In the genomic region with DNA sequence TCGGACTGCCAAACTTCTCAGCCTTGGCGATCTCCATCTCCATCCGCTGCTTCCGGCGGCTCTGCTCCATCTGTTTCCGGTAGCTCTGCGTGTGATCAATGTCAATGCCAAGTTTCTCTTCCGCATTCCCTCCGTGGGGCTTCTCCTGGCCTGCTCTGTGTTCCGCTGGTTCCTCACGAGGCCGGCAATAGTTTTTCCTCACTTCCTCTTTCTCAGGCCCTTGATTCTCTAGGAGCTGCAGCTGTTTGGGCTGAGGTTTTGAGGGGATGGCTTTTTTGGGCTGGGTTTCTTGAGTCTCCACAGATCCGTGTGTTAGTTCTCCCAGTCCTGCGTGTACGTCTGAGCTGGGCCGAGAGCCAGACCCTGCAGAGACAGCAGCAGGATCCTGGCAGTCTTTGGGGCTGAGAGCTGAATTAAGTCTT, we compare ENCODE assay signal across 9 mouse cellular contexts. TPM values are rescaled to one million over a fixed set of nuclear protein-coding genes. Genes with fewer than 3 reads are reported as not detected.
DNase-seq lines count a peak whose midpoint lies in the region; ATAC-seq and TF ChIP-seq lines count a peak whose summit lies in the region.
"Had no signal": no experiment of that assay in that cellular context is flagged by ENCODE, and none has a peak within 500 bp of the region (broad histone marks: within the 10 kb centered on the region; RNA-seq: fewer than 3 reads in every experiment).

No protein-coding gene starts in this region.

- peak; percentile 58; the same call in 1 of the 2 replicates for ATAC-seq in liver, postnatal 0 days
- peak; percentile 91 for ATAC-seq in megakaryocyte progenitor cell, adult 5-6 weeks (replicated peaks; ENCODE audit: poor library complexity)
- ATAC-seq in erythroblast, adult 5-6 weeks (replicated peaks; ENCODE audit: low FRiP score, poor library complexity, severe bottlenecking) = no peak

- no peak for TF ChIP-seq EP300 in liver, postnatal 0 days (IDR thresholded peaks at IDR 0.05; ENCODE audit: low read depth)

- peak; percentile 66 for DNase-seq in liver, postnatal 0 days
- DNase-seq in liver = no peak
- DNase-seq in cerebellum, adult 2 months = peak; percentile 92 to 96
- peak; percentile 59 for DNase-seq in gastrocnemius, postnatal 10 days
- DNase-seq in layer of hippocampus, adult 9-10 months (ENCODE audit: low spot score) = peak; percentile 58
- DNase-seq in testis, postnatal 10 days (ENCODE audit: low spot score) = peak; percentile 62

- no peak for TF ChIP-seq CTCF in liver, postnatal 0 days (IDR thresholded peaks at IDR 0.05; ENCODE audit: low read depth)
- TF ChIP-seq CTCF in cerebellum, adult 2 months (IDR thresholded peaks at IDR 0.05; ENCODE audit: borderline replicate concordance, insufficient read depth, low read depth, low read length) = no peak

- peak overlapping the region; percentile 55 for H3K27ac ChIP-seq in liver, postnatal 0 days (ENCODE audit: low read depth)
- H3K27ac ChIP-seq in cerebellum, adult 2 months (ENCODE audit: insufficient read depth, low read length) = peak overlapping the region; percentile 91

- no peak overlapping the region for H3K9ac ChIP-seq in liver, postnatal 0 days (replicated peaks)

- WGBS in liver, postnatal 0 days (ENCODE audit: insufficient replicate concordance) = 56% methylated on average over 16 of the region's 16 CpGs
- WGBS in cerebellum, adult 2 months = under 1% methylated on average over 16 of the region's 16 CpGs

- peaks cover 7% of the 10 kb centered on the region; the same call in 1 of the 2 replicates for H3K9me3 ChIP-seq in liver, postnatal 0 days (ENCODE audit: low read length)

- peaks cover 88% of the 10 kb centered on the region for H3K36me3 ChIP-seq in liver, postnatal 0 days (replicated peaks; ENCODE audit: insufficient read depth, low read length)

- no peak overlapping the region for H3K4me3 ChIP-seq in liver, postnatal 0 days (ENCODE audit: low read depth, low read length)
- peak overlapping the region; percentile 1 for H3K4me3 ChIP-seq in cerebellum, adult 2 months (replicated peaks; ENCODE audit: insufficient read depth, low read depth, low read length)
- H3K4me3 ChIP-seq: megakaryocyte, embryonic 14.5 days had no signal

- no peak for TF ChIP-seq POLR2A in cerebellum, adult 2 months (IDR thresholded peaks at IDR 0.05; ENCODE audit: borderline replicate concordance, insufficient read depth, low read length)

- H3K4me2 ChIP-seq in liver, postnatal 0 days (ENCODE audit: low read depth, low read length) = no peak overlapping the region

- H3K4me1 ChIP-seq in liver, postnatal 0 days (ENCODE audit: insufficient read depth) = no peaks in the 10 kb centered on the region; the same call in 1 of the 2 replicates
- H3K4me1 ChIP-seq in cerebellum, adult 2 months (ENCODE audit: control insufficient read depth, insufficient read depth, low read length) = peaks cover 35% of the 10 kb centered on the region

- no peaks in the 10 kb centered on the region for H3K27me3 ChIP-seq in liver, postnatal 0 days (ENCODE audit: insufficient read depth, low read length)
- no peaks in the 10 kb centered on the region for H3K27me3 ChIP-seq in cerebellum, adult 2 months (ENCODE audit: control insufficient read depth, insufficient read depth, low read length)
- H3K27me3 ChIP-seq: megakaryocyte, embryonic 14.5 days had no signal

RNA-seq across cellular contexts. Expression of gene Zbtb17, which starts 33.2 kb away (rescaled TPM):
- 4.6 and 5.5 TPM in 2 replicates for polyA plus RNA-seq in liver, postnatal 0 days (2015; fragmentation: Nextera tagmentation; extraction: Ambion mirVana)
- polyA plus RNA-seq in cerebellum, adult 2 months (2012; rRNA removed) = 34.7 TPM in 2 replicates
- 10 to 100 TPM; 16.1 to 17.3 TPM for total RNA-seq in gastrocnemius, postnatal 10 days (2021)
- 12.0 and 14.0 TPM in 2 replicates for total RNA-seq in megakaryocyte progenitor cell, adult 5-6 weeks (2015)
- 15.2 and 21.3 TPM in 2 replicates for total RNA-seq in megakaryocyte progenitor cell, adult 5-6 weeks (2017)
- total RNA-seq in erythroblast, adult 5-6 weeks (2015; ENCODE audit: low replicate concordance) = 6.3 TPM in 1 of 2 replicates, not detected in the other
- total RNA-seq in erythroblast, adult 5-6 weeks (2017; ENCODE audit: low replicate concordance) = 2.6 and 4.3 TPM in 2 replicates

RNA-seq across cellular contexts. Expression of gene Srarp, which starts 41.8 kb away (rescaled TPM):
- not detected in 2 replicates for polyA plus RNA-seq in liver, postnatal 0 days (2015; fragmentation: Nextera tagmentation; extraction: Ambion mirVana)
- 8.7 and 12.9 TPM in 2 replicates for polyA plus RNA-seq in cerebellum, adult 2 months (2012; rRNA removed)
- total RNA-seq in gastrocnemius, postnatal 10 days (2021) = not detected
- not detected in 2 replicates for total RNA-seq in megakaryocyte progenitor cell, adult 5-6 weeks (2015)
- not detected in 2 replicates for total RNA-seq in megakaryocyte progenitor cell, adult 5-6 weeks (2017)
- not detected in 2 replicates for total RNA-seq in erythroblast, adult 5-6 weeks (2015; ENCODE audit: low replicate concordance)
- 0.70 TPM in 1 of 2 replicates, not detected in the other for total RNA-seq in erythroblast, adult 5-6 weeks (2017; ENCODE audit: low replicate concordance)

RNA-seq across cellular contexts. Expression of gene Hspb7, which starts 57.1 kb away (rescaled TPM):
- polyA plus RNA-seq in liver, postnatal 0 days (2015; fragmentation: Nextera tagmentation; extraction: Ambion mirVana) = 0.04 and 0.49 TPM in 2 replicates
- polyA plus RNA-seq in cerebellum, adult 2 months (2012; rRNA removed) = 0.10 and 0.16 TPM in 2 replicates
- 100 to 1,000 TPM; 200 to 208 TPM for total RNA-seq in gastrocnemius, postnatal 10 days (2021)
- not detected in 2 replicates for total RNA-seq in megakaryocyte progenitor cell, adult 5-6 weeks (2015)
- not detected in 2 replicates for total RNA-seq in megakaryocyte progenitor cell, adult 5-6 weeks (2017)
- total RNA-seq in erythroblast, adult 5-6 weeks (2015; ENCODE audit: low replicate concordance) = not detected in 2 replicates
- not detected in 2 replicates for total RNA-seq in erythroblast, adult 5-6 weeks (2017; ENCODE audit: low replicate concordance)

Comparison
In these comparisons a context has a peak if more than half of its experiments do, and no peak if none do; other contexts are left out.
1. RNA of gene Hspb7, which starts 57.1 kb away (total RNA-seq): 200 to 208 TPM in gastrocnemius, postnatal 10 days; not detected in megakaryocyte progenitor cell, adult 5-6 weeks and not detected in erythroblast, adult 5-6 weeks; every median in the first group is over 100 times any median in the second.